Mouse (Mus musculus): ENCODE data around the gene Mpz.

GRCm38 (mm10) chr1:171149974-171150760, at the start of gene Mpz, which contains the start of gene Sdhc:
- TF ChIP-seq CTCF (IDR thresholded peaks at IDR 0.05; ENCODE audit: low read depth, low read length), result no peak
- TF ChIP-seq GATA1 (IDR thresholded peaks at IDR 0.05; ENCODE audit: borderline replicate concordance, low read length), result no peak
- no peak for TF ChIP-seq POLR2AphosphoS5 (IDR thresholded peaks at IDR 0.05; ENCODE audit: insufficient replicate concordance, low read depth, low read length)
- TF ChIP-seq GATA2 (IDR thresholded peaks at IDR 0.05; ENCODE audit: borderline replicate concordance, low read depth, low read length), result no peak
- no peak for TF ChIP-seq TAL1 (conservative IDR thresholded peaks at IDR 0.05; ENCODE audit: low read depth, low read length)

Data from G1E (cell line).